Mouse (Mus musculus) brain, embryonic 14.5 days (tissue): Measurements from ENCODE around the gene Gm49369.
"Not testable (repeated sequence)": the region's sequence is repeated elsewhere in the genome, so short reads cannot be mapped to it uniquely, and the experiment has no call there.

Experiments
- CTCF ChIP-seq: fragments of 200-500 bp; IDR thresholded peaks from 2 replicates; pipeline ENCODE4 v1.5.1; 2012; ENCODE audit warnings: inconsistent platforms, mild to moderate bottlenecking, moderate library complexity, borderline replicate concordance; ENCODE audit not compliant: insufficient read depth, insufficient read length; ENCODE audit errors: extremely low read depth
- POLR2A ChIP-seq: fragments of 200-500 bp; IDR thresholded peaks from 2 replicates; pipeline ENCODE4 v1.6.1; 2012; ENCODE audit warnings: mild to moderate bottlenecking, inconsistent platforms, borderline replicate concordance; ENCODE audit not compliant: poor library complexity, insufficient read depth, insufficient read length, severe bottlenecking; ENCODE audit errors: extremely low read depth

DNA sequence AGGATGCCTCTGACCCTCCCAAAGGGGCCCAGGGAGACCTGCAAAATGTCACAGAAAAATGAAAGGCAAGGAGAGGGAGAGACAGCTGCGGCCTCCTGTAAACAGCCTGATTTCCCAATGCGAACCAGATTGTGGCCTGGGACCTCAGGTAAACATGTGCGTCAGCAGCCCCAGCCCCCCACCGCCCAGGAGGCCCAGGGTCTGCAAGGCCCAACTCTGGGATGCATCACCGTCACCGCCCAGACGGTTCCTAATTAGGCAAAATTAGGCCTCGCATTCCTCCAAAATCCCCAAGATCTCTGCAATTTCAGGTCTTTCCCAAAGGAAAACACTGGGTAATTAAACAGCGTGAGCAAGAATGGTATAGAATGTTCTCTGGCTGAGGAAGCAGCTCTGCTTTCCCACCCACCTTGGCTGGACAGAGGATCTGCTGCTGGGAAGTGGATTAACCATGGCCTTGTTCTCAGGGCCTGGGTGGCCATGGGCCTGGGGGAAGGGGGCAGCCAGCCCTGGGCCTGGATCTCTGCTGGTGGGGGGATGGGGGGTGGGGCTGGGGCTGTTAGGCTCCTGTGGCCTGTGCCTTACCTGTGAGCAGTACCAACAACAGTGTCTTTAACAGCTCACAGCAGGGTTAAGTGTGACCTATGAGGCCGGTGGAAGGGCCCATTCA is 60.7 kb downstream of the Gm49369 start:
- not testable (repeated sequence) for TF ChIP-seq POLR2A, CTCF
